Mouse (Mus musculus): ENCODE data around the gene Olfr722.
"Not testable (repeated sequence)": the region's sequence is repeated elsewhere in the genome, so short reads cannot be mapped to it uniquely, and the experiment has no call there.

The Olfr722 gene

DNA sequence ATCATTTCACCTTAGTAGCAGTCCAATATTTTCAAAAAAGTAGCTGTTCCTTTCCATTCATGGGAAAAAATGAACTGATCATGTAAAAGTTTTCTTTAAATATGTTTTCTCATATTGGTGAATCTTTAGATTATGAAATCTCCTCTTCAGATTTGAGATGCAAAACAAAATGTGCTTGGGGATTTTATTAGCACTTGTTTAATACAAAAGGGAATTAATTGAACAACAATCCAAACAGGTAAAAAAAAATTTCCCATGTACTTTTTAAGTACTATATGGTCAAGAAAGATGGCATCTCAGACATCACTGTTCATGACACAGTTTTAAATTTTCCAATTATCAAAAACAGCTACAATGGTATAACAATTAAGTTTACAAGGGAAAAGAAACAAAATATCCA, at the start of gene Olfr722:
Gene Olfr722 (minus strand): TSS at position 101 of the 400 bp plus-strand sequence.
- DNase-seq (ENCODE audit: low spot score in 2 of 2) = no peak

DNA sequence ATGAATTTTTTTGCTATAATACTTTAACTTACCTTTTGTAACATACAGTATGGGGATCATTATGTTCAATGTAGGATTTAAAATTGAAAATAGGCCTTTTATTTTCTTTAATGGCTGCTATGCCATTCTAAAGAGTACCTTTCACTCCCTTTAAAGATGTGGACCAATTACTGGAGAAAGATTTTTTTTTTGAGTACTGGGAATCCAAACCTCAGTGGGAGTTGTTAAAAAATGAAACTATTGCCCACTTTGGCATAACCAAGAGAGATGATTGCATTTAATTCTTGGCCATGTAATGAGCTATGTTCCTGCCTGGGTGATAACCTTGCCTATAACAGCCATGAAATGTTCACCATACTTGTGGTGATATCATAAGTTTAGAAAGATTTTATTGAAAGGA, 29.9 kb upstream of the Olfr722 start, which contains the start of gene Olfr723:
Gene Olfr723 (minus strand): TSS at position 101 of the 400 bp plus-strand sequence.
- DNase-seq (ENCODE audit: low spot score in 2 of 2) = not testable (repeated sequence)

DNA sequence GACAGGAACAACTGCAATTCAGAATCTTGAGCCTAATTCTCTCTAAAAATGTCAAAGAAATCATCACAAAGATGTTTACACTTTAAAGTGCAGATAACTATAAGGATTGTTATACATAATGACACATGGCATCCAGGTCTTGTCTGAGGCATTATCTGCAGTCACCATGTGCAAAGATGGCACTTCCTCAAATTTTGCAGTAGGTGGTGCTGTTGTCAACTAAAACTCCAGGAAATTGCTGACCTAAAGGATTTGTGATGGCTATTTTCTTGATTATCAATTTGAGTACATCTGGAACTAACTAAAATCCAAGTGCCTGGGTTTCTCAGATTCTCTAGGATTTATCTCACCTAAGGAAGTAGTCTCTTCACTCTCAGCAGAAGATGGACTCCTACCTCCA, 41.4 kb downstream of the Olfr722 start:
- DNase-seq (ENCODE audit: low spot score in 2 of 2) = no peak
